Mouse (Mus musculus): ENCODE results near the gene Llcfc1. TPM values are rescaled to one million over a fixed set of nuclear protein-coding genes. Genes with fewer than 3 reads are reported as not detected.

Llcfc1 gene
- polyA plus RNA-seq, 1 experiment from 2014 or later: 0.49 TPM

DNA sequence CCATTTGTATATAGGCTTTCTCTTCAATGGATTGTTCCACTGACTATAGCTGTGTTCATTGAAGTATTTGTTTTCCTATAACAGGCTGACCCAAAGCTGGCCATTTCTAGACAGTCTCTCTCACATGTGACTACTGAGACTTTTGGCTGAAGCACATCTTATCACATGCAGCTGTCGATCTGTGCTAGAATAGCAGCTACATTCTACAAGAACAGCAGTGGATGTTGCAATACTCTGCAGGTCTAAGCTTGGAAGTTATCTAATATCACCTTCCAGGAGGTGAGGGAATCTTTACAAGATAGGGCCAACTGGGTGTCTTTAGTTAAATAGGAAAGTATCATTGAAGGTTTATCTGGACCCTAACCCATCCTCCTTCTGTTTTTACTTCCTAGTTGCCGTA lies 37.2 kb downstream of the Llcfc1 start:
- H3K4me3 ChIP-seq (replicated peaks; ENCODE audit: low read depth, low read length): no peak overlapping the region
- WGBS: 81% methylated on average over 2 of the region's 2 CpGs

DNA sequence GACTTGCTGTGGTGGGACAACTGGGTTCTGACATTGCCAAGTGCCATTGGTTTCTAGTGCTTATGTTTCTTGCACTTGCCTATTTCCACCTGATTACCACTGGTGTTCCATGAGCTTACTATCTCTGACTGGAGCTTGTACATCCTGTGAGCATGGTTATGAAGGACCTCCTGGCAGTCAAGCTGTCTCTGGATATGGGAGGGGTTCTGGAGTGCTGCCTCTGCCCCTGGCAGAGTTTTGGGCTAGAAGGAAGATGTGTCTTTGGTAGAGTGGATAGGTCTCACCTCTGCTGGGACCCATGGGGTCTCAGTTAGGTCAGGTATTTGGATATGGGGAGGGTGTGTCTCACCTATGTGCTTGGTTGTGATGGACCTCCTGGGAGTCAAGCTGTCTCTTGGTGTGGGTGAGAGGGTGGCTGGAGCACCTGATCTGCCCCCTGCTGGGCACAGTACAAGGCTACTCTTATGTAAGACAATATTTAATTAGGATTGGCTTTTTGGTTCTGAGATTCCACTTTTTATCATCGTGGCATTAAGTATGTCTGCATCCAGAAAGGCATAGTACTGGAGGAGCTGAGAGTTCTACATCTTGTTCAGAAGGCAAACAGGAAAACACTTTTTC lies 43.9 kb downstream of the Llcfc1 start:
- TF ChIP-seq CTCF (IDR thresholded peaks at IDR 0.05; ENCODE audit: low read depth): peak; percentile 46

More for the DNA sequence above, 37.2 kb downstream of the Llcfc1 start:
- Histone ChIP-seq H3K4me1 (replicated peaks; ENCODE audit: insufficient read depth, low read length) (no peaks in the 10 kb centered on the region), H3K27ac (no peak overlapping the region), H3K27me3 (ENCODE audit: insufficient read depth, low read length) (no peaks in the 10 kb centered on the region), H3K4me2 (ENCODE audit: low read length) (no peak overlapping the region), H3K9ac (ENCODE audit: low read depth, low read length) (no peak overlapping the region), H3K9me3 (replicated peaks; ENCODE audit: low read length) (no peaks in the 10 kb centered on the region), H3K36me3 (ENCODE audit: insufficient read depth, low read length) (no peaks in the 10 kb centered on the region)
- no peak for ATAC-seq (replicated peaks; ENCODE audit: low FRiP score, low read depth)
- no peak for TF ChIP-seq CTCF (IDR thresholded peaks at IDR 0.05; ENCODE audit: low read depth)
- DNase-seq (ENCODE audit: low spot score): no peak

DNA sequence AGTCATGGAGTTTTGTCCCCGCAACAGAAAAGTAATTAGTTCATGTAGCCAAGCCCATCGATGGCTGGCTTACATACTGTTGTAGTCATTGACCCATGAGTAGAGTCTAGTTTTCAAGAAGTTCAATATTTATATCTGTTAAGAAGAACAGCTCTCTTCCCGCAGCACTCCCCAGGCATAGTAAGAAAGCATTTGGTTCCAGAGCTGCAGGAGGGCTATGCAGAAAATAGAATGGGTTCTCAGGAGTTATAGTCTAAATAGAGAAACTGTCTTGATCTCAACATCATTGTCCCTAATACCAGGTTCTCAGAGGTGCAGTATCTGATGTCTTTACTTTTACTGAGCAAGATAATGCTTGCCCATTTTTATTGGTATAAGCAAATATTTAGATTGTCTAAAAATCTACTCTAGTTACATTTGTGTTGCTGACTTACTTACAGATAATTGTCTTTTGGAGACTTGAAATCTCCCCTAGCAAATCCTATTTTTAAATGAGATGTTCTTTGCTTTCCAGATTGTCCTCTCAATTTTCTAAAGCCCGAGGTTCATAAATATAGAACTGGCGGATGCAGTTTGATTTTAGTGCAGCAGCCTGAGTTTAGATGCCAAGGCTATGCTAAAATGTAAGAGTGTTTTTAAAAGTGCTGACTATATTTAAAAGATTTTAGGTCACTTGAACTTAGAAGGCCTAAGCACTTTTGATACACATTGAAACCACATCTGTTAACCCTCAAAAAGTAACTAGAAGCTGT lies 50.7 kb downstream of the Llcfc1 start:
- Histone ChIP-seq H3K36me3 (ENCODE audit: insufficient read depth, low read length) (no peaks in the 10 kb centered on the region), H3K4me1 (replicated peaks; ENCODE audit: insufficient read depth, low read length) (no peaks in the 10 kb centered on the region), H3K27me3 (ENCODE audit: insufficient read depth, low read length) (no peaks in the 10 kb centered on the region), H3K9me3 (replicated peaks; ENCODE audit: low read length) (no peaks in the 10 kb centered on the region), H3K4me3 (replicated peaks; ENCODE audit: low read depth, low read length) (no peak overlapping the region), H3K9ac (ENCODE audit: low read depth, low read length) (no peak overlapping the region), H3K27ac (no peak overlapping the region), H3K4me2 (ENCODE audit: low read length) (no peak overlapping the region)
- no peak for TF ChIP-seq CTCF (IDR thresholded peaks at IDR 0.05; ENCODE audit: low read depth)
- DNase-seq (ENCODE audit: low spot score): no peak
- 87% methylated on average over 5 of the region's 5 CpGs for WGBS
- ATAC-seq (replicated peaks; ENCODE audit: low FRiP score, low read depth): no peak

More for the DNA sequence above, 43.9 kb downstream of the Llcfc1 start:
- H3K36me3 ChIP-seq (ENCODE audit: insufficient read depth, low read length): no peaks in the 10 kb centered on the region
- no peak overlapping the region for H3K9ac ChIP-seq (ENCODE audit: low read depth, low read length)
- ATAC-seq (replicated peaks; ENCODE audit: low FRiP score, low read depth) (no peak), DNase-seq (ENCODE audit: low spot score) (no peak)
- H3K9me3 ChIP-seq (replicated peaks; ENCODE audit: low read length): no peaks in the 10 kb centered on the region
- 88% methylated on average over 1 of the region's 1 CpGs for WGBS
- no peak overlapping the region for H3K4me3 ChIP-seq (replicated peaks; ENCODE audit: low read depth, low read length)
- no peaks in the 10 kb centered on the region for H3K27me3 ChIP-seq (ENCODE audit: insufficient read depth, low read length)
- H3K4me1 ChIP-seq (replicated peaks; ENCODE audit: insufficient read depth, low read length): no peaks in the 10 kb centered on the region
- H3K27ac ChIP-seq: no peak overlapping the region
- no peak overlapping the region for H3K4me2 ChIP-seq (ENCODE audit: low read length)

Other genes starting within 250 kb of the Llcfc1 start
- gene Gm10334, start 238.3 kb upstream of the Llcfc1 start, polyA plus RNA-seq (2015; fragmentation: Nextera tagmentation; extraction: Ambion mirVana): not detected in 2 replicates
- gene Prss1, start 225.5 kb upstream of the Llcfc1 start, polyA plus RNA-seq (2015; fragmentation: Nextera tagmentation; extraction: Ambion mirVana): not detected in 2 replicates
- gene Prss2, start 162.6 kb upstream of the Llcfc1 start, polyA plus RNA-seq (2015; fragmentation: Nextera tagmentation; extraction: Ambion mirVana): not detected in 2 replicates
- gene Ephb6, start 78.9 kb upstream of the Llcfc1 start, polyA plus RNA-seq (2015; fragmentation: Nextera tagmentation; extraction: Ambion mirVana): 11.8 and 11.9 TPM in 2 replicates
- 5.7 and 5.8 TPM in 2 replicates for gene Trpv6, start 48.0 kb upstream of the Llcfc1 start, polyA plus RNA-seq (2015; fragmentation: Nextera tagmentation; extraction: Ambion mirVana)
- 9.4 and 10.7 TPM in 2 replicates for gene Trpv5, start 3.7 kb upstream of the Llcfc1 start, polyA plus RNA-seq (2015; fragmentation: Nextera tagmentation; extraction: Ambion mirVana)
- 3.0 and 4.0 TPM in 2 replicates for gene Kel, start 19.9 kb downstream of the Llcfc1 start, polyA plus RNA-seq (2015; fragmentation: Nextera tagmentation; extraction: Ambion mirVana)
- not detected in 2 replicates for gene Olfr459, start 90.7 kb downstream of the Llcfc1 start, polyA plus RNA-seq (2015; fragmentation: Nextera tagmentation; extraction: Ambion mirVana)
- gene Pip, start 163.1 kb downstream of the Llcfc1 start, polyA plus RNA-seq (2015; fragmentation: Nextera tagmentation; extraction: Ambion mirVana): not detected in 2 replicates
- not detected in 2 replicates for gene Sval2, start 168.6 kb downstream of the Llcfc1 start, polyA plus RNA-seq (2015; fragmentation: Nextera tagmentation; extraction: Ambion mirVana)